ENCODE assay signal across 9 mouse cellular contexts in the genomic region with DNA sequence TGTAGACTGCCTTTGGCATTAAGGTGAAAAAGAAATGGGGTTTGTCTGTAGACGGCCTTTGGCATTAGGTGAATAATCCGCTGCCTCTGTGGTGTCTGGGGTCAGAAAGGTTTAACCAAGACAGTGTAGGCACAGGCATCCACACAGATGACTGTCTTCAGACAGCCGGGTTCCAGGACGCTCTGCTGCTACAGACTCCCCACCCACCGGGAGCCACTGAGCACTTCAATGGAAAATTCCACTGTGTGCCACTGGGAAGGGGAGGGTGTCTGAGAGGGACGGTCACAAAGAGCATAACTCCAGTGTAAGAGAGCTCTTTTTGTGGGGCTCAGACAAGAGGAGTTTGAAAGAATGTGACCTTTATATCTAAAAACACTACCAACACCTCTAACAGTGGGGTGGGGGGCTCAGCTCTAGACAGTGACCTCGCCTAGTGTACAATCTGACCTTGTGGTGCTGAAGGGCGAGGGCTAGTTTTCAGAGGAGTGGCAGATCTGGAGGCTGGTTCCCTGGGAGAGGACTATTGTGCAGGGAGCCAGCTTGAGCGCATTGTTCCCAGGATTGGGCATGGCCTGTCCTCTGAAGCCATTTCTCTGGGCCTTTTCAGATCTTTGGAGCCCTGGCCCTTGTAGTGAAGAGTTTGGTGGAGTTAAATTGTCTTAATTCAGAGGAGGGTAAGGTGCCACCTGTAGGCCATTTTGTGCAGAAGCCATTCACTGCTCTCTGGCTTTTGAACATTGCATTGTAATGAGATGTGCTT. TPM values are rescaled to one million over a fixed set of nuclear protein-coding genes. Genes with fewer than 3 reads are reported as not detected.
DNase-seq lines count a peak whose midpoint lies in the region; ATAC-seq and TF ChIP-seq lines count a peak whose summit lies in the region.
"Had no signal": no experiment of that assay in that cellular context is flagged by ENCODE, and none has a peak within 500 bp of the region (broad histone marks: within the 10 kb centered on the region; RNA-seq: fewer than 3 reads in every experiment).

No protein-coding gene starts in this region.

- peak; percentile 41; the same call in 1 of the 2 replicates for ATAC-seq in lung, embryonic 16.5 days (ENCODE audit: low read depth)
- peak; percentile 51; the same call in 1 of the 2 replicates for ATAC-seq in embryonic facial prominence, embryonic 11.5 days (replicated peaks; ENCODE audit: insufficient number of reproducible peaks, low FRiP score, low TSS enrichment, low read depth)
- ATAC-seq in neural tube, embryonic 13.5 days (ENCODE audit: low read depth), result peak; percentile 36; the same call in 1 of the 2 replicates

- no peaks in the 10 kb centered on the region for H3K27me3 ChIP-seq in lung, embryonic 16.5 days (ENCODE audit: control insufficient read depth, insufficient read depth, low read depth, low read length)
- no peaks in the 10 kb centered on the region for H3K27me3 ChIP-seq in embryonic facial prominence, embryonic 11.5 days (ENCODE audit: control insufficient read depth, insufficient read depth, low read length)
- H3K27me3 ChIP-seq in kidney, adult 2 months (replicated peaks; ENCODE audit: control insufficient read depth, insufficient read depth, low read length), result no peaks in the 10 kb centered on the region
- no peaks in the 10 kb centered on the region for H3K27me3 ChIP-seq in neural tube, embryonic 13.5 days

- H3K4me3 ChIP-seq in lung, embryonic 16.5 days (ENCODE audit: low read length), result no peak overlapping the region
- no peak overlapping the region for H3K4me3 ChIP-seq in lung, adult 2 months (replicated peaks; ENCODE audit: extremely low read depth, low read depth, low read length)
- H3K4me3 ChIP-seq in embryonic facial prominence, embryonic 11.5 days (ENCODE audit: low read depth, low read length), result no peak overlapping the region
- no peak overlapping the region for H3K4me3 ChIP-seq in kidney, adult 2 months (ENCODE audit: insufficient read depth, low read depth, low read length)
- H3K4me3 ChIP-seq in neural tube, embryonic 13.5 days, result no peak overlapping the region

- no peak for TF ChIP-seq POLR2A in lung, adult 2 months (IDR thresholded peaks at IDR 0.05; ENCODE audit: borderline replicate concordance, extremely low read depth, low read depth, low read length)
- no peak for TF ChIP-seq POLR2A in kidney, adult 2 months (IDR thresholded peaks at IDR 0.05; ENCODE audit: low read depth, low read length)

- no peak overlapping the region for H3K27ac ChIP-seq in lung, embryonic 16.5 days (ENCODE audit: low read length)
- H3K27ac ChIP-seq in embryonic facial prominence, embryonic 11.5 days (replicated peaks; ENCODE audit: low read depth, low read length), result 0 out of 2 replicates have a peak overlapping the region, but pooled peaks have one; percentile 20
- H3K27ac ChIP-seq in kidney, adult 2 months (ENCODE audit: insufficient read depth, low read depth, low read length), result peak overlapping the region; percentile 61
- peak overlapping the region; percentile 13; the same call in 1 of the 2 replicates for H3K27ac ChIP-seq in neural tube, embryonic 13.5 days (replicated peaks)

- H3K9me3 ChIP-seq in lung, embryonic 16.5 days (ENCODE audit: control insufficient read depth, low read length), result no peaks in the 10 kb centered on the region
- no peaks in the 10 kb centered on the region for H3K9me3 ChIP-seq in embryonic facial prominence, embryonic 11.5 days (replicated peaks; ENCODE audit: control insufficient read depth, low read length)
- no peaks in the 10 kb centered on the region for H3K9me3 ChIP-seq in neural tube, embryonic 13.5 days

- no peaks in the 10 kb centered on the region for H3K36me3 ChIP-seq in lung, embryonic 16.5 days (ENCODE audit: control insufficient read depth, insufficient read depth, low read length)
- H3K36me3 ChIP-seq in embryonic facial prominence, embryonic 11.5 days (replicated peaks; ENCODE audit: control insufficient read depth, insufficient read depth, low read depth, low read length), result no peaks in the 10 kb centered on the region
- no peaks in the 10 kb centered on the region for H3K36me3 ChIP-seq in kidney, adult 2 months (ENCODE audit: control insufficient read depth, insufficient read depth, low read length)
- peaks cover 12% of the 10 kb centered on the region; the same call in 1 of the 2 replicates for H3K36me3 ChIP-seq in neural tube, embryonic 13.5 days

- no peak overlapping the region for H3K9ac ChIP-seq in lung, embryonic 16.5 days (ENCODE audit: low read length)
- no peak overlapping the region for H3K9ac ChIP-seq in embryonic facial prominence, embryonic 11.5 days (replicated peaks; ENCODE audit: low read length)
- no peak overlapping the region for H3K9ac ChIP-seq in neural tube, embryonic 13.5 days

- no peak for DNase-seq in lung, adult 2 months
- no peak for DNase-seq in embryonic facial prominence, embryonic 11.5 days (ENCODE audit: low spot score)
- peak; percentile 70 for DNase-seq in kidney, adult 2 months
- no peak for DNase-seq in layer of hippocampus, adult 9-10 months (ENCODE audit: low spot score)
- DNase-seq in layer of hippocampus, postnatal 10 days (ENCODE audit: low spot score in 2 of 2), result no peak
- no peak for DNase-seq in spleen, adult 12 weeks (ENCODE audit: low spot score)

- 49% methylated on average over 9 of the region's 9 CpGs for WGBS in lung, embryonic 16.5 days
- 60% methylated on average over 9 of the region's 9 CpGs for WGBS in lung, adult 2 months
- 44% methylated on average over 9 of the region's 9 CpGs for WGBS in embryonic facial prominence, embryonic 11.5 days
- WGBS in kidney, adult 2 months, result 33% methylated on average over 9 of the region's 9 CpGs
- WGBS in neural tube, embryonic 13.5 days, result 29% methylated on average over 9 of the region's 9 CpGs

- peaks cover 3% of the 10 kb centered on the region for H3K4me1 ChIP-seq in lung, embryonic 16.5 days (replicated peaks; ENCODE audit: control insufficient read depth, insufficient read depth, low read length)
- no peaks in the 10 kb centered on the region for H3K4me1 ChIP-seq in lung, adult 2 months (ENCODE audit: control insufficient read depth, insufficient read depth, low read length)
- H3K4me1 ChIP-seq in embryonic facial prominence, embryonic 11.5 days (ENCODE audit: control insufficient read depth, insufficient read depth, low read length), result no peaks in the 10 kb centered on the region
- peaks cover 32% of the 10 kb centered on the region; the same call in 1 of the 2 replicates for H3K4me1 ChIP-seq in kidney, adult 2 months (ENCODE audit: control insufficient read depth, insufficient read depth, low read length)
- H3K4me1 ChIP-seq in neural tube, embryonic 13.5 days (replicated peaks), result peaks cover 33% of the 10 kb centered on the region

- TF ChIP-seq CTCF in lung, adult 2 months (IDR thresholded peaks at IDR 0.05; ENCODE audit: insufficient read depth, low read length), result no peak
- TF ChIP-seq CTCF in kidney, adult 2 months (conservative IDR thresholded peaks at IDR 0.05; ENCODE audit: insufficient read depth, insufficient read length, low read depth, low read length), result no peak

- H3K4me2 ChIP-seq in lung, embryonic 16.5 days (ENCODE audit: low read depth, low read length), result no peak overlapping the region
- H3K4me2 ChIP-seq in embryonic facial prominence, embryonic 11.5 days (ENCODE audit: low read depth, low read length), result no peak overlapping the region
- H3K4me2 ChIP-seq in neural tube, embryonic 13.5 days, result no peak overlapping the region

RNA-seq across cellular contexts. Expression of gene Slc5a3, which starts 45.6 kb away (rescaled TPM):
- polyA plus RNA-seq in lung, embryonic 16.5 days (2015; fragmentation: Nextera tagmentation; extraction: Ambion mirVana), result 3.8 TPM in 2 replicates
- polyA plus RNA-seq in lung, adult 2 months (2012; rRNA removed), result 0.95 and 1.4 TPM in 2 replicates
- 12.4 and 12.6 TPM in 2 replicates for polyA plus RNA-seq in embryonic facial prominence, embryonic 11.5 days (2014; fragmentation: Nextera tagmentation; extraction: Ambion mirVana)
- polyA plus RNA-seq in kidney, adult 2 months (2012; rRNA removed), result 17.1 and 17.6 TPM in 2 replicates
- 13.1 and 14.9 TPM in 2 replicates for polyA plus RNA-seq in neural tube, embryonic 13.5 days (2015; fragmentation: Nextera tagmentation; extraction: Ambion mirVana)
- total RNA-seq in layer of hippocampus, postnatal 10 days (2021), result 10 to 100 TPM; 15.3 to 17.8 TPM

RNA-seq across cellular contexts. Expression of gene Gm49711, which starts 45.6 kb away (rescaled TPM):
- not detected in 2 replicates for polyA plus RNA-seq in lung, embryonic 16.5 days (2015; fragmentation: Nextera tagmentation; extraction: Ambion mirVana)
- 0.10 TPM in 1 of 2 replicates, not detected in the other for polyA plus RNA-seq in lung, adult 2 months (2012; rRNA removed)
- 0.20 and 0.45 TPM in 2 replicates for polyA plus RNA-seq in embryonic facial prominence, embryonic 11.5 days (2014; fragmentation: Nextera tagmentation; extraction: Ambion mirVana)
- 0.16 TPM in 1 of 2 replicates, not detected in the other for polyA plus RNA-seq in kidney, adult 2 months (2012; rRNA removed)
- 0.66 and 0.74 TPM in 2 replicates for polyA plus RNA-seq in neural tube, embryonic 13.5 days (2015; fragmentation: Nextera tagmentation; extraction: Ambion mirVana)
- total RNA-seq in layer of hippocampus, postnatal 10 days (2021), result under 1 TPM in 1 of 2 experiments, not detected in 1; 0.31 TPM
- total RNA-seq: left cerebral cortex, postnatal 25 days had no signal

RNA-seq across cellular contexts. Expression of gene Mrps6, which starts 45.7 kb away (rescaled TPM):
- 60.3 and 61.2 TPM in 2 replicates for polyA plus RNA-seq in lung, embryonic 16.5 days (2015; fragmentation: Nextera tagmentation; extraction: Ambion mirVana)
- polyA plus RNA-seq in lung, adult 2 months (2012; rRNA removed), result 15.7 and 15.9 TPM in 2 replicates
- polyA plus RNA-seq in embryonic facial prominence, embryonic 11.5 days (2014; fragmentation: Nextera tagmentation; extraction: Ambion mirVana), result 125 and 127 TPM in 2 replicates
- 99.2 and 129 TPM in 2 replicates for polyA plus RNA-seq in kidney, adult 2 months (2012; rRNA removed)
- polyA plus RNA-seq in neural tube, embryonic 13.5 days (2015; fragmentation: Nextera tagmentation; extraction: Ambion mirVana), result 167 and 182 TPM in 2 replicates
- total RNA-seq in layer of hippocampus, postnatal 10 days (2021), result 10 to 100 TPM; 57.9 to 66.2 TPM
